Mouse (Mus musculus): Measurements from ENCODE around the gene Ccdc24. TPM values are rescaled to one million over a fixed set of nuclear protein-coding genes. Genes with fewer than 3 reads are reported as not detected.
A peak's percentile ranks its signal among the peaks of the same experiment; 100 is the strongest.

Ccdc24 gene
- polyA plus RNA-seq, 1 experiment = 0.81 TPM

GRCm38 (mm10) chr4:117867000-117867399 lies 5.4 kb downstream of the Ccdc24 start:
- H3K4me1 ChIP-seq (replicated peaks; ENCODE audit: control insufficient read depth, insufficient read depth, low read length) = no peaks in the 10 kb centered on the region
- H3K36me3 ChIP-seq (ENCODE audit: control insufficient read depth, insufficient read depth, low read length) = no peaks in the 10 kb centered on the region
- DNase-seq = no peak
- no peak overlapping the region for H3K27ac ChIP-seq (ENCODE audit: control insufficient read depth, insufficient read depth, low read length)
- TF ChIP-seq POLR2A (IDR thresholded peaks at IDR 0.05; ENCODE audit: control insufficient read depth, extremely low read depth, insufficient read depth, low read length, poor library complexity) = no peak
- no peak for TF ChIP-seq CTCF (IDR thresholded peaks at IDR 0.05; ENCODE audit: borderline replicate concordance, control insufficient read depth, extremely low read depth, insufficient read depth, low read length, poor library complexity)
- H3K4me3 ChIP-seq (ENCODE audit: control insufficient read depth, insufficient read depth, low read length) = no peak overlapping the region
- 48% methylated on average over 6 of the region's 6 CpGs for WGBS
- H3K27me3 ChIP-seq (ENCODE audit: control insufficient read depth, insufficient read depth, low read length) = no peaks in the 10 kb centered on the region; the same call in 1 of the 2 replicates

- H3K36me3 ChIP-seq (ENCODE audit: control insufficient read depth, insufficient read depth, low read length) = no peaks in the 10 kb centered on the region
- H3K4me3 ChIP-seq (ENCODE audit: control insufficient read depth, insufficient read depth, low read length) = no peak overlapping the region
- peaks cover 3% of the 10 kb centered on the region for H3K4me1 ChIP-seq (replicated peaks; ENCODE audit: control insufficient read depth, insufficient read depth, low read length)
- no peak overlapping the region for H3K27ac ChIP-seq (ENCODE audit: control insufficient read depth, insufficient read depth, low read length)
- no peak for DNase-seq
- H3K27me3 ChIP-seq (ENCODE audit: control insufficient read depth, insufficient read depth, low read length) = no peaks in the 10 kb centered on the region; the same call in 1 of the 2 replicates
- WGBS = 77% methylated on average over 9 of the region's 9 CpGs
- TF ChIP-seq POLR2A (IDR thresholded peaks at IDR 0.05; ENCODE audit: control insufficient read depth, extremely low read depth, insufficient read depth, low read length, poor library complexity) = no peak
- no peak for TF ChIP-seq CTCF (IDR thresholded peaks at IDR 0.05; ENCODE audit: borderline replicate concordance, control insufficient read depth, extremely low read depth, insufficient read depth, low read length, poor library complexity)
These were observed 6.3 kb downstream of the Ccdc24 start for GRCm38 (mm10) chr4:117866083-117866482.

- 82% methylated on average over 4 of the region's 4 CpGs for WGBS
- Histone ChIP-seq H3K4me1 (replicated peaks; ENCODE audit: control insufficient read depth, insufficient read depth, low read length) (peaks cover 3% of the 10 kb centered on the region), H3K27me3 (ENCODE audit: control insufficient read depth, insufficient read depth, low read length) (no peaks in the 10 kb centered on the region; the same call in 1 of the 2 replicates), H3K36me3 (ENCODE audit: control insufficient read depth, insufficient read depth, low read length) (no peaks in the 10 kb centered on the region), H3K4me3 (ENCODE audit: control insufficient read depth, insufficient read depth, low read length) (no peak overlapping the region), H3K27ac (ENCODE audit: control insufficient read depth, insufficient read depth, low read length) (no peak overlapping the region)
- no peak for TF ChIP-seq CTCF (IDR thresholded peaks at IDR 0.05; ENCODE audit: borderline replicate concordance, control insufficient read depth, extremely low read depth, insufficient read depth, low read length, poor library complexity)
- no peak for TF ChIP-seq POLR2A (IDR thresholded peaks at IDR 0.05; ENCODE audit: control insufficient read depth, extremely low read depth, insufficient read depth, low read length, poor library complexity)
- peak; percentile 11 for DNase-seq
These were observed 9.5 kb downstream of the Ccdc24 start for GRCm38 (mm10) chr4:117862823-117863222.

GRCm38 (mm10) chr4:117860570-117860969 lies 11.8 kb downstream of the Ccdc24 start:
- DNase-seq = no peak
- 95% methylated on average over 9 of the region's 9 CpGs for WGBS
- TF ChIP-seq CTCF (IDR thresholded peaks at IDR 0.05; ENCODE audit: borderline replicate concordance, control insufficient read depth, extremely low read depth, insufficient read depth, low read length, poor library complexity) = no peak
- no peak for TF ChIP-seq POLR2A (IDR thresholded peaks at IDR 0.05; ENCODE audit: control insufficient read depth, extremely low read depth, insufficient read depth, low read length, poor library complexity)
- H3K27me3 ChIP-seq (ENCODE audit: control insufficient read depth, insufficient read depth, low read length) = no peaks in the 10 kb centered on the region
- no peak overlapping the region for H3K27ac ChIP-seq (ENCODE audit: control insufficient read depth, insufficient read depth, low read length)
- H3K4me1 ChIP-seq (replicated peaks; ENCODE audit: control insufficient read depth, insufficient read depth, low read length) = peaks cover 3% of the 10 kb centered on the region
- no peaks in the 10 kb centered on the region for H3K36me3 ChIP-seq (ENCODE audit: control insufficient read depth, insufficient read depth, low read length)
- no peak overlapping the region for H3K4me3 ChIP-seq (ENCODE audit: control insufficient read depth, insufficient read depth, low read length)

- 77% methylated on average over 3 of the region's 3 CpGs for WGBS
- TF ChIP-seq CTCF (IDR thresholded peaks at IDR 0.05; ENCODE audit: borderline replicate concordance, control insufficient read depth, extremely low read depth, insufficient read depth, low read length, poor library complexity) = peak; percentile 66; the same call in 1 of the 2 replicates
- no peak for TF ChIP-seq POLR2A (IDR thresholded peaks at IDR 0.05; ENCODE audit: control insufficient read depth, extremely low read depth, insufficient read depth, low read length, poor library complexity)
- H3K27ac ChIP-seq (ENCODE audit: control insufficient read depth, insufficient read depth, low read length) = no peak overlapping the region
- H3K36me3 ChIP-seq (ENCODE audit: control insufficient read depth, insufficient read depth, low read length) = no peaks in the 10 kb centered on the region
- peak; percentile 65 for DNase-seq
- H3K4me3 ChIP-seq (ENCODE audit: control insufficient read depth, insufficient read depth, low read length) = no peak overlapping the region
- H3K4me1 ChIP-seq (replicated peaks; ENCODE audit: control insufficient read depth, insufficient read depth, low read length) = peaks cover 3% of the 10 kb centered on the region
- no peaks in the 10 kb centered on the region for H3K27me3 ChIP-seq (ENCODE audit: control insufficient read depth, insufficient read depth, low read length)
These were observed 13.6 kb downstream of the Ccdc24 start for GRCm38 (mm10) chr4:117858794-117859193.

- WGBS = 94% methylated on average over 9 of the region's 9 CpGs
- no peaks in the 10 kb centered on the region for H3K27me3 ChIP-seq (ENCODE audit: control insufficient read depth, insufficient read depth, low read length)
- H3K36me3 ChIP-seq (ENCODE audit: control insufficient read depth, insufficient read depth, low read length) = no peaks in the 10 kb centered on the region
- TF ChIP-seq CTCF (IDR thresholded peaks at IDR 0.05; ENCODE audit: borderline replicate concordance, control insufficient read depth, extremely low read depth, insufficient read depth, low read length, poor library complexity) (no peak), POLR2A (IDR thresholded peaks at IDR 0.05; ENCODE audit: control insufficient read depth, extremely low read depth, insufficient read depth, low read length, poor library complexity) (no peak)
- no peak for DNase-seq
- no peak overlapping the region for H3K27ac ChIP-seq (ENCODE audit: control insufficient read depth, insufficient read depth, low read length)
- no peak overlapping the region for H3K4me3 ChIP-seq (ENCODE audit: control insufficient read depth, insufficient read depth, low read length)
- H3K4me1 ChIP-seq (replicated peaks; ENCODE audit: control insufficient read depth, insufficient read depth, low read length) = no peaks in the 10 kb centered on the region
These were observed 17.2 kb downstream of the Ccdc24 start for GRCm38 (mm10) chr4:117855146-117855545.

Measured in thymus, adult 2 months (tissue).